Mouse (Mus musculus): ENCODE data around the gene Bmx.

DNA sequence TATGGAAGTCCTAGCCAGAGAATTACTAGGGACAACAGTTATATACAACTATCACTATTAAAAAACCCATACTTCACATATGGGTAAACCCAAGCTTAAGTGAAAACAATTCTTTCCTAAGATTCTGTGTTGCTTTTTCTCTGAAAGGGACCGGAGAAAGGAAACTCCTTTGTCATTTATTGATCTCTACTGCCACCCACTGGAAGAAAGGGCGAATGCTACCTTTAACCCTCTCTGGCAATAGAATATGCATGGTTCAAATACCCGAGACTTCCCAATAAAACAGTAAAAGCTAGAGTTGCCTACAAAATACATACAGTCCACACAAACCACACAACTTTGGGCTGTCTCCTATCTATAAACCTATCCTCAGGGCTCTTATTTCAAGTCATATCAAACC, 78.2 kb downstream of the Bmx start:
- TF ChIP-seq GATA1 (IDR thresholded peaks at IDR 0.05; ENCODE audit: low read length) (no peak), TAL1 (IDR thresholded peaks at IDR 0.05; ENCODE audit: low read length) (no peak)
